Comparison of ENCODE assay signal across 8 mouse cellular contexts in the genomic region with DNA sequence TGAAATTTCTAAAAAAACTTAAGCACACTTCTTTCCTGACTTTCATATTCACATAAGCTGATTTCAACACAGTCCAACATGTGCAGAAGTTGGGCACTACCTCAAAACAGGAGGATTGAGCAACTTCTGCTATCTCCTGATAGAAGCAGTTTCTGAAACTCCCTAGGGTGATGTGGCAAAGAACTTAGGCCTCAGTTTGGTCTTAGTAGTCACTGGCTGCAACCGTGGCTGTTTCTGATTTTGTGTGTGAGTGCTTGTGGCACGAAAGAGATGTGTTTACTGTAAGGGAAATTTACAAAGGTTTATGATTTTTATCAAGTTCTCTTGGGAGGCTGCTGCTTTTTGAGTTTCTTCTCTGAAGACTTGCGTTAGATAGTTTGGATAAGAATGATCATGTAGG. TPM values are rescaled to one million over a fixed set of nuclear protein-coding genes. Genes with fewer than 3 reads are reported as not detected.
DNase-seq lines count a peak whose midpoint lies in the region; ATAC-seq lines count a peak whose summit lies in the region.

No protein-coding gene starts in this region.

- peaks cover 7% of the 10 kb centered on the region for H3K4me1 ChIP-seq in forebrain, embryonic 11.5 days (replicated peaks; ENCODE audit: control insufficient read depth, insufficient read depth, low read length)
- peaks cover 24% of the 10 kb centered on the region for H3K4me1 ChIP-seq in hindbrain, embryonic 14.5 days (replicated peaks; ENCODE audit: control insufficient read depth, insufficient read depth, low read length)
- peaks cover 29% of the 10 kb centered on the region for H3K4me1 ChIP-seq in neural tube, embryonic 13.5 days (replicated peaks)

- H3K27me3 ChIP-seq in forebrain, embryonic 11.5 days (ENCODE audit: control insufficient read depth, insufficient read depth, low read length) = no peaks in the 10 kb centered on the region
- H3K27me3 ChIP-seq in hindbrain, embryonic 14.5 days (ENCODE audit: control insufficient read depth, insufficient read depth, low read length) = no peaks in the 10 kb centered on the region
- no peaks in the 10 kb centered on the region for H3K27me3 ChIP-seq in neural tube, embryonic 13.5 days

- ATAC-seq in forebrain, embryonic 11.5 days (replicated peaks; ENCODE audit: low FRiP score) = no peak
- ATAC-seq in hindbrain, embryonic 14.5 days (ENCODE audit: low FRiP score) = no peak
- ATAC-seq in neural tube, embryonic 13.5 days (ENCODE audit: low read depth) = no peak

- DNase-seq in adrenal gland, adult 2 months = peak; percentile 63
- no peak for DNase-seq in adrenal gland, postnatal 25 days
- peak; percentile 32 for DNase-seq in MN1 (ENCODE audit: low spot score)
- no peak for DNase-seq in forebrain, embryonic 11.5 days (ENCODE audit: low spot score)
- DNase-seq in hindbrain, embryonic 14.5 days (ENCODE audit: low spot score) = peak; percentile 37
- DNase-seq in lung, adult 18-20 months = peak; percentile 37 to 53
- no peak for DNase-seq in gastrocnemius, postnatal 10 days

- peak overlapping the region; percentile 63 for H3K4me2 ChIP-seq in forebrain, embryonic 11.5 days (ENCODE audit: low read depth, low read length, severe bottlenecking)
- H3K4me2 ChIP-seq in hindbrain, embryonic 14.5 days (replicated peaks) = peak overlapping the region; percentile 55
- peak overlapping the region; percentile 79 for H3K4me2 ChIP-seq in neural tube, embryonic 13.5 days

- 20% methylated on average over 3 of the region's 3 CpGs for WGBS in forebrain, embryonic 11.5 days
- 8% methylated on average over 3 of the region's 3 CpGs for WGBS in hindbrain, embryonic 14.5 days
- 17% methylated on average over 3 of the region's 3 CpGs for WGBS in neural tube, embryonic 13.5 days

- H3K9me3 ChIP-seq in forebrain, embryonic 11.5 days (ENCODE audit: control insufficient read depth, low read length) = no peaks in the 10 kb centered on the region
- H3K9me3 ChIP-seq in hindbrain, embryonic 14.5 days (ENCODE audit: control insufficient read depth, low read length) = no peaks in the 10 kb centered on the region
- H3K9me3 ChIP-seq in neural tube, embryonic 13.5 days = no peaks in the 10 kb centered on the region

- H3K27ac ChIP-seq in forebrain, embryonic 11.5 days (ENCODE audit: low read depth, low read length) = no peak overlapping the region
- H3K27ac ChIP-seq in hindbrain, embryonic 14.5 days = peak overlapping the region; percentile 89
- H3K27ac ChIP-seq in neural tube, embryonic 13.5 days (replicated peaks) = peak overlapping the region; percentile 95

- peak overlapping the region; percentile 91; the same call in 1 of the 2 replicates for H3K9ac ChIP-seq in forebrain, embryonic 11.5 days (ENCODE audit: low read length)
- peak overlapping the region; percentile 80 for H3K9ac ChIP-seq in hindbrain, embryonic 14.5 days
- peak overlapping the region; percentile 88 for H3K9ac ChIP-seq in neural tube, embryonic 13.5 days

- H3K36me3 ChIP-seq in forebrain, embryonic 11.5 days (ENCODE audit: control insufficient read depth, insufficient read depth, low read length) = no peaks in the 10 kb centered on the region
- H3K36me3 ChIP-seq in hindbrain, embryonic 14.5 days (replicated peaks; ENCODE audit: control insufficient read depth, insufficient read depth) = no peaks in the 10 kb centered on the region
- H3K36me3 ChIP-seq in neural tube, embryonic 13.5 days = no peaks in the 10 kb centered on the region

- peak overlapping the region; percentile 75 for H3K4me3 ChIP-seq in forebrain, embryonic 11.5 days (ENCODE audit: low read depth, low read length)
- H3K4me3 ChIP-seq in hindbrain, embryonic 14.5 days (replicated peaks; ENCODE audit: low read length) = peak overlapping the region; percentile 70
- peak overlapping the region; percentile 86 for H3K4me3 ChIP-seq in neural tube, embryonic 13.5 days

RNA-seq across cellular contexts. Expression of a gene that starts 34.6 kb away (rescaled TPM):
- 100 to 1,000 TPM; 114 to 180 TPM for total RNA-seq in adrenal gland, adult 2 months (2021)
- polyA plus RNA-seq in adrenal gland, adult 2 months (2012; rRNA removed) = 20.8 and 31.9 TPM in 2 replicates
- 165 and 173 TPM in 2 replicates for total RNA-seq in adrenal gland, postnatal 25 days (2021)
- polyA plus RNA-seq in forebrain, embryonic 11.5 days (2014; fragmentation: Nextera tagmentation; extraction: Ambion mirVana) = 50.6 and 55.2 TPM in 2 replicates
- polyA plus RNA-seq in hindbrain, embryonic 14.5 days (2014; fragmentation: Nextera tagmentation; extraction: Ambion mirVana) = 34.4 and 38.7 TPM in 2 replicates
- 46.2 and 46.3 TPM in 2 replicates for polyA plus RNA-seq in neural tube, embryonic 13.5 days (2015; fragmentation: Nextera tagmentation; extraction: Ambion mirVana)
- total RNA-seq in gastrocnemius, postnatal 10 days (2021) = 10 to 100 TPM; 67.3 to 77.8 TPM

Comparison
In these comparisons a context has a peak if more than half of its experiments do, and no peak if none do; other contexts are left out.
1. DNase-seq: peak in adrenal gland, adult 2 months (single experiment), MN1 (single experiment), hindbrain, embryonic 14.5 days (single experiment) and lung, adult 18-20 months (2 of 2); none in adrenal gland, postnatal 25 days (single experiment), forebrain, embryonic 11.5 days (single experiment) and gastrocnemius, postnatal 10 days (single experiment).
2. Peak in every context shown above with its lines, with median percentiles within 50 percentile points of each other: H3K4me2 ChIP-seq, H3K4me3 ChIP-seq and H3K9ac ChIP-seq.